ENCODE assay signal across 8 mouse cellular contexts in the genomic region with DNA sequence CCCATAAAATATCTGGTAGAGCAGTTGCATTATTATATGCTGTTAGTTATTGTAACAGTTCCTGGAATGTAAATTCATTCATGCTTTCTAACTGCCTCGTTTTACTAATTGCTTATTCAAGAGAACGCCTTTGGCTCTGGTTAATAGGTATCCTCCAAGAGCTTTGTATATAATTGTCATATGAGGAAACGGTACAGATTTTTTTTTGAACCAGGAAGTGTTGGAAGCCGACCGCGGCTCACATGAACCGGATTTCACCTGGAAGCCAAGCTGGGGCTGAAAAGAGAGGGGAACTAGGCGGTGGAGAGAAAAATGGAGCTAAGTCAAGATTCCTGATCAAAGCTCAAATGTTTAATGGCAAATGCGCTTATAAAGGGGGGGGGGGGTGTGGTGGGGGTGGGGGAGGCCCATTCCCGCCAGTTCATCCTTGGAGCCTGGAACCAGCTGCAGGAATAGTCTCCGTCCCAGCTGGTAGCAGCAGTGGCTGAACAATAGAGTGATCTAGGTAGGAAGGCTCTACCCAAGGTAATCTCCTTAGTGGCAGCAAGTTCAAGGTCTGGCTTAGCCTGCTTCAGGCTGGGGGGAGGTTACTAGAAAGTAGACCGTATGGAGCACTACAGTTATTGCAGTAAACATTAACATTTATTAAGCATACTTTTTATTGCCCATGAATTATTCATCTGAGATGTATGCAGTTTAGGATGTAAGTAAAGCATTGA. TPM values are rescaled to one million over a fixed set of nuclear protein-coding genes. Genes with fewer than 3 reads are reported as not detected.
DNase-seq lines count a peak whose midpoint lies in the region; ATAC-seq lines count a peak whose summit lies in the region.

No protein-coding gene starts in this region.

- no peaks in the 10 kb centered on the region for H3K36me3 ChIP-seq in forebrain, embryonic 12.5 days (replicated peaks)
- H3K36me3 ChIP-seq in liver, embryonic 16.5 days (ENCODE audit: control insufficient read depth, insufficient read depth): no peaks in the 10 kb centered on the region
- H3K36me3 ChIP-seq in stomach, embryonic 15.5 days: no peaks in the 10 kb centered on the region

- H3K4me2 ChIP-seq in forebrain, embryonic 12.5 days: peak overlapping the region; percentile 54
- H3K4me2 ChIP-seq in liver, embryonic 16.5 days (ENCODE audit: low read depth, low read length): peak overlapping the region; percentile 77
- H3K4me2 ChIP-seq in stomach, embryonic 15.5 days: peak overlapping the region; percentile 59

- 4% methylated on average over 12 of the region's 12 CpGs for WGBS in forebrain, embryonic 12.5 days
- WGBS in liver, embryonic 16.5 days (ENCODE audit: insufficient replicate concordance): 8% methylated on average over 11 of the region's 12 CpGs
- 2% methylated on average over 12 of the region's 12 CpGs for WGBS in stomach, embryonic 15.5 days

- H3K9me3 ChIP-seq in forebrain, embryonic 12.5 days: no peaks in the 10 kb centered on the region
- H3K9me3 ChIP-seq in liver, embryonic 16.5 days (replicated peaks; ENCODE audit: control insufficient read depth, low read length): no peaks in the 10 kb centered on the region
- no peaks in the 10 kb centered on the region for H3K9me3 ChIP-seq in stomach, embryonic 15.5 days

- H3K4me3 ChIP-seq in forebrain, embryonic 12.5 days (replicated peaks): peak overlapping the region; percentile 61
- H3K4me3 ChIP-seq in liver, embryonic 16.5 days (ENCODE audit: low read depth, low read length): peak overlapping the region; percentile 67
- peak overlapping the region; percentile 69 for H3K4me3 ChIP-seq in stomach, embryonic 15.5 days (replicated peaks)

- peaks cover 12% of the 10 kb centered on the region for H3K4me1 ChIP-seq in forebrain, embryonic 12.5 days
- no peaks in the 10 kb centered on the region for H3K4me1 ChIP-seq in liver, embryonic 16.5 days (ENCODE audit: control insufficient read depth, low read depth, low read length)
- no peaks in the 10 kb centered on the region for H3K4me1 ChIP-seq in stomach, embryonic 15.5 days

- peak; percentile 37 for ATAC-seq in forebrain, embryonic 12.5 days (ENCODE audit: low FRiP score)
- ATAC-seq in liver, embryonic 16.5 days (ENCODE audit: low read depth): no peak
- no peak for ATAC-seq in stomach, embryonic 15.5 days (ENCODE audit: insufficient read depth, low FRiP score, low read depth)

- H3K9ac ChIP-seq in forebrain, embryonic 12.5 days: peak overlapping the region; percentile 57
- H3K9ac ChIP-seq in liver, embryonic 16.5 days (ENCODE audit: low read depth, low read length): peak overlapping the region; percentile 59; the same call in 1 of the 2 replicates
- no peak overlapping the region for H3K9ac ChIP-seq in stomach, embryonic 15.5 days

- H3K27me3 ChIP-seq in forebrain, embryonic 12.5 days: no peaks in the 10 kb centered on the region
- H3K27me3 ChIP-seq in liver, embryonic 16.5 days (ENCODE audit: control insufficient read depth, insufficient read depth, low read depth, low read length): no peaks in the 10 kb centered on the region
- H3K27me3 ChIP-seq in stomach, embryonic 15.5 days (replicated peaks): no peaks in the 10 kb centered on the region

- peak; percentile 6 for DNase-seq in ovary, postnatal 36 days (ENCODE audit: low spot score)
- DNase-seq in ovary, postnatal 10 days (ENCODE audit: low spot score): no peak
- DNase-seq in adipocyte (ENCODE audit: low spot score): peak; percentile 20
- DNase-seq in hindlimb bud, embryonic 11.5 days (ENCODE audit: extremely low spot score, low read depth, low spot score): peak; percentile 16
- DNase-seq in natural killer cell, adult 2 months (ENCODE audit: low spot score in 2 of 2): no peak

- peak overlapping the region; percentile 88; the same call in 1 of the 2 replicates for H3K27ac ChIP-seq in forebrain, embryonic 12.5 days
- H3K27ac ChIP-seq in liver, embryonic 16.5 days (ENCODE audit: low read length): no peak overlapping the region
- H3K27ac ChIP-seq in stomach, embryonic 15.5 days: peak overlapping the region; percentile 93

RNA-seq across cellular contexts. Expression of a gene that starts 0.8 kb away (rescaled TPM):
- 33.2 and 34.0 TPM in 2 replicates for polyA plus RNA-seq in forebrain, embryonic 12.5 days (2016; fragmentation: Nextera tagmentation; extraction: Ambion mirVana)
- 2.5 TPM in 2 replicates for polyA plus RNA-seq in liver, embryonic 16.5 days (2015; fragmentation: Nextera tagmentation; extraction: Ambion mirVana)
- polyA plus RNA-seq in stomach, embryonic 15.5 days (2015; fragmentation: Nextera tagmentation; extraction: Ambion mirVana): 14.7 and 17.5 TPM in 2 replicates

Comparison
In these comparisons a context has a peak if more than half of its experiments do, and no peak if none do; other contexts are left out.
1. DNase-seq: peak in ovary, postnatal 36 days (single experiment), adipocyte (single experiment) and hindlimb bud, embryonic 11.5 days (single experiment); none in ovary, postnatal 10 days (single experiment) and natural killer cell, adult 2 months (0 of 2).
2. Peak in every context shown above with its lines, with median percentiles within 50 percentile points of each other: H3K4me2 ChIP-seq and H3K4me3 ChIP-seq.